Mouse (Mus musculus): Measurements from ENCODE around the gene Ubr2.

- TF ChIP-seq NELFE (IDR thresholded peaks at IDR 0.05; ENCODE audit: low read depth, low read length) (no peak), MAX (IDR thresholded peaks at IDR 0.05; ENCODE audit: low read length) (no peak), EP300 (IDR thresholded peaks at IDR 0.05; ENCODE audit: low read depth in 1 of 2, low read length in 2 of 2) (peak; percentile 85 to 91), CTCF (IDR thresholded peaks at IDR 0.05 in 2 of 3, conservative IDR thresholded peaks at IDR 0.05 in 1 of 3; ENCODE audit: control insufficient read depth in 1 of 3, insufficient read depth in 1 of 3, low read depth in 2 of 3, low read length in 3 of 3, poor library complexity in 1 of 3, severe bottlenecking in 1 of 3) (no peak), POLR2AphosphoS2 (IDR thresholded peaks at IDR 0.05; ENCODE audit: low read length) (no peak)
Measured at GRCm38 (mm10) chr17:47023369-47023768, 13.0 kb upstream of the Ubr2 start.

All from MEL (cell line).